Mouse (Mus musculus) adrenal gland, postnatal 4 days (tissue): ENCODE measurements around the gene Gm20532. TPM values are rescaled to one million over a fixed set of nuclear protein-coding genes. Genes with fewer than 3 reads are reported as not detected.

Source experiments
- DNase-seq, 2 experiments: peaks; one replicate each; pipeline ENCODE4 v3.0.0; 2021 to 2022; ENCODE audit warnings: low spot score in 2 of 2, mixed read lengths in 2 of 2
- total RNA-seq, 2 experiments: library from RNA; stranded (reverse); gene quantifications; 2 replicates each; pipeline ENCODE4 v1.2.3; 2021

Gm20532 gene
- total RNA-seq, 2 experiments from 2014 or later, result not detected

DNA sequence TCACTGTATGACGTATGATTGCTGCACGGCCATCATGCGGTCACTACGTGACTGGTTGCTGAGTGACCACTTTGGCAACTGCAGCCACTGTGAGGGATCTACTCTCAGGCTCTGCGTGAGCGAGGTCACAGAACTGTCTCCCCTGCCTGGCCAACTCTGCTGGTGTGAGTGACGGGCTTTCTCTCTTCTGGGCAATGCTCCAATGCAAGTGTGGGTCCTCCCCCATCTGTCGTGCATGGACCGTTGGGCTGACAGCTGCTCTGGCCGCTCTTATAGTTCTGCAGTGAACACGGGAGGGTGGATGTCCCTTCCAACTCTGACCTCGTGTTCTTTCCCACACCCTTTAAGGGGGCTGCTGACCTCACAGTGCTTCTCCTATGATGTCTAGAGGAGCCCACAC lies 13.0 kb upstream of the Gm20532 start:
- DNase-seq, result no peak

DNA sequence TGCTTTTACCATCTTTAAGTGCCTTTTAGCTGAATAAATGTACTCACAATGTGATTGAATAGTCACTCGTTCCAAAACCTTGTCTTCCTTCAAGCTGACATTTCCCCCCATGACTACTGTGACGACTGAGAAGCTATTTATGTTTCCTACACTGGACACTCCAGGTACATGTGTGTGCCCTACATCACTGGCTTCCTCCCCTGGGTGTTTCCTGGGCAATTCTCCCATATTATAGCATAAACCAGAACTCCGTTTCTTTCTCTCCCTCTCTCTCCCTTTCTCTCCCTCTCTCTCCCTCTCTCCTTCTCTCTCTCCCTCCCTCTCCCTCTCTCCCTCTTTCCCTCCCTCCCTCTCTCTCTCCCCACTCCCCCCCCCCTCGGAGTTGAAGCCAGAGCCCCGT lies 12.6 kb upstream of the Gm20532 start:
- DNase-seq, result no peak

DNA sequence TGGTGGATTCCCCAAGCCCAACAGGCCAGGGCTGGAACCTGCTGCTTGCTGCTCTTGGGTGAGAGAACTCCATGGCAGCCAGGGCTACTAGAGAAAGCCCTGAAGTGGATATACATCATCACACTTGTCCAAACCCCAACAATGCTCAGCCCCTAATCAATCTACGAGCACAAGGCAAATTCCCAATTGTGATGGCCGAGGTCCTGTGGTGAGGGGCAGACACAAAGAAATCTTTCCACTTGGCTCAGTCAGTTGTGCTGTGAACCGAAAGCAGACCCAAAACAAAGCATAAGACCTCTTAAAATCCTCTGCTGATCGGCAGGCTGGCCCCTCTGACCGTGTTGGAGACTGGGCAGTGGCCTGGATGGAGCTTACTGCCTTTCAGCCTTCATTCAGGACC lies 11.6 kb upstream of the Gm20532 start:
- DNase-seq, result no peak

DNA sequence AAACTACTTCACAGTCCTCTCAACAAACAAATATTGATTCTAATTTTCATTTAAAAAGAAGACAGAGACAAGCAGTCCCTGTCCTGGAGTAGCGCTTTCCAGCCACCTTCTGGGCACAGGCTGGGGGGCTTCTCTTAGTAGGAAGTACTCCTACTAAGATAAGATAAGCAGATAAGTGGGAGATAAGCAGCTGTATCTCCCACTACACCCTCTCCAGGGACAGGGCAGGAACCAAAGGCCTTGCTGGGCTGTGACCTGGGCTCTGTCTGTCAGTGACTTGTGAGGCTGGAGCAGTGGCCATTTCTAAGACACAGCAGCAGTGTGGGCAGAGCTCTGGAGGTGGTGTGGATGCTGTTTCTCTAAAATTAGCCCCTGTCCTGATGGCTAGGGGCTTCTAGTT lies 11.1 kb upstream of the Gm20532 start:
- no peak for DNase-seq

DNA sequence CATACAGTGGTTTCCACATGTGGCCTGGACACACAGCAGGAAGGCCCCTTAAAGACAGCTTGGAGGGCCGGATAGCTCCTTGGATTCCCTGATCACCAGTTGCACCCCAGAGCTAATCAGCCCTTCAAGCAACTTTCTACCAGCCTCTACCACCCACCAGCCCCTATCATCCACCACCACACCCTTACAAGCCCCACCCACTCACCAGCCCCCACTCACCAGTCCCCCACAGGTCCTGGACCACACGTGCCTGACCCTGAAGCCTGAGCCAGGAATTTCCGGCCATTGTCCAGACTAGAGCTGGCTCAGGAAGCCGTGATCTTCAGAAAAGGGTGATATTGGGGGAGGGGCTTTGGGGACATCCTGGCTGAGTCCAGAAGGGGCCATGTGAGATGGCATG lies 10.6 kb upstream of the Gm20532 start:
- DNase-seq, result no peak

DNA sequence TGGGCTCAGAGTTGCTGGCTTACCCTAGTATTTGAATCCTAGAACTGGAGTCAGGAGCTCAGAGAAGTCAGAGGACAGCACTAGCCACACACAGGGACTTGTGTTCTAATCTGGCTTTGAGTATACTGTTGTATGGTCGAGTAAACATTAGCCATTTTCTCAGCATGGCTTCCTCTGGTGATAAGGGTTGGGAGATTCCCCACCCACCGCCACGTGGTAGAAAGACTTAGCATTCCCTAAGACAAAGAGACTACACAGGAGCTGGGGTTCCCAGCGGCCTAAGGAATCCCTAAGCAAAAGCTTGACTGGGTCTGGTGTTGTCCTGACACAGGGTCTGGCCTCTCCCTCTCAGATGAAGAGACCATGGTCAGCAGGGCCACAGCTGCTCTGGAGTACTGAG lies 10.0 kb upstream of the Gm20532 start:
- DNase-seq, result no peak

DNA sequence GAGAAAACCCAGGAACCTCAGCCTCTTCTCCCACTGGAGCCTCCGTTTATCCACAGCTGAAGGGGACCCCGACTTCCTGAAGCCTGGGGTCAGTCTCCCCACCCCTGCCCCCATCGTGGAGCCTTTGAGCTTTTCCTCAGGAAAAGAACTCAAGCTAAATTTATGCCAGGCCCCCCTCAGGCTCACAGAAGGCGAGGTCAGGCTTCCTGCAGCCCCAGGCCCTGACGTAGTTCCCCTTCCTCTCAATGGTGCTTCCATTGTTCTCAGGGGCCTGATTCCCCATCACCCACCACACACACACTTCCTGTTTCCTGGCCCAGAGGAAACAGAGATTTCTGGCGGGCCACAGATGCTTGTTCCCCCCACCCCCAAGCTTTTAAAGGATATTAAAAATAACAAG lies 8.1 kb upstream of the Gm20532 start:
- no peak for DNase-seq

DNA sequence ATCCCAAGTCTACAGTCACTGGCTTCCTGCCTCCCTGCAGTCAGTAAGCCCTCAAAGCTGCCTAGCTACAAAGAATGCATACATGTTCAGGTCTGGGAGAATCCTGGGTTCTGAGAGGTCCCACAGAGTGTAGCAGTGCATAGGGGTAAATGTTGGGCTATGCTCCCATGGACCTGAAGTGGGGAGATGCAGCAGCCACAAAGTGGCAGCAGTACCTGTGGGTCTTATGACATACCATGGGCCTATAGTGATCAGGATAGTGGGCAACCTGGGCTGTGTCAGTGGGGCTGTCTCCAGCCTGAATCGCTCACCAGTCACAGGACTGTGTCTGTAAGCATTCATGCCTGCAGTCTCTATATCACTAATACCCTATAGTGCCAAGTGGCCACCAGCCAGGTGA lies 6.7 kb upstream of the Gm20532 start, which contains the start of gene Egfl7:
TSS of gene Egfl7 (plus strand) at position 301 of the 400 bp plus-strand sequence.
- no peak for DNase-seq

DNA sequence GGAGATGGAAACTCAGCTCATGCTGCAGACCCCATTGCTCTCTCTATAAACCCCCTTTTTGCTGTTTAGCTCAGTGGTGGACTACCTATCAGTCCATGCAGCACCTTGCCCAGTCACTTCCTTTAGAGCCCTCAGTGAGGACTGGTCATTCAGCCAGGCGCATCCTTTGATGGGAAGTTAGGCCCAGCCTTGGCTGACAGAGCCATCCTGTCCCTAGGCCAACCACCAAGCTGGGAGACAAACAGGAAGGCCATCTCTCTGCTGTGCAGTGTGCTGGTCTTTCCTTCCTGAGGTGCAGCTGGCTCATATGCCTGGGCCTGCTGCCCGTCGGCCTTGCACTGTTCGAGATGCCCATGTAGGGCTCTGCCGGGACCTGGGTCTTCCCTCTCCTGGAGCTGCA lies 5.7 kb upstream of the Gm20532 start:
- DNase-seq, result no peak

DNA sequence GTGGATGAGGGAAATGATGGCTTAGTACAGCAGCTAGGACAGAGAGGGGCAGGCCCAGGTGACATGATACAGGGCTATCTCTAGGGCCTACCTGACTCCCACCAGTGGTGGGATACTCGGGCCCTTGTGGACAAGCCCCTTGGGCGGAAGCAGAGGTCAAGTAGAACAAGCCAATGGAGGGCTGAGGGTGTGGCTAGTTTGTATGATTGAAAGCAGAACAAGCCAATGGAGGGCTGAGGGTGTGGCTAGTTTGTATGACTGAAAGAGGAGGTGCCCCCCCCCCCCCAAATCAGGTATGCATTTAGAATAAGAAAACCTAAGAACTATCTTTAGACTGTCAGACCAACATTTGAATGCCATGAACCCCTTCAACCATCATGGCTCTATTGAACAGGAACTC lies 4.2 kb upstream of the Gm20532 start:
- DNase-seq, result no peak

DNA sequence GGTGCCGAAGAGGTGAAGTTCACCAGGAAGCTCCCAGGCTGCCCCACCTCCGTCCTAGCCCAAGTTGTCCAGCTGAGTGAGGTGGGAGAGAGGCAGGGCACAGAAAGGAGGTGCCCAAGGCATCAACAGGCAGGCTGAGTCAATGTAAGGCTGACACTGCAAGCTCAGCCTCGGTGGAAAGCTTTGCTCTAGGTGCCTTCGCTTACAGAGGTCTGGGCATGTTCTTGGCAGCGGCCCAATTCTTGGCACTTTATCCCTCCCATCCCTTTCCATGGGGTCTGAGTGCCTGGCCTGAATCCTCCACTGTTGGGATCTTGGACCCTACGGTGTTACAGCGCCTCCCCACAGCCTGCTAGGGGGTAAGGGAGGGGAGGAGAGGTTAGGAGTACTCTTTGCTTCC lies 3.7 kb upstream of the Gm20532 start:
- no peak for DNase-seq

DNA sequence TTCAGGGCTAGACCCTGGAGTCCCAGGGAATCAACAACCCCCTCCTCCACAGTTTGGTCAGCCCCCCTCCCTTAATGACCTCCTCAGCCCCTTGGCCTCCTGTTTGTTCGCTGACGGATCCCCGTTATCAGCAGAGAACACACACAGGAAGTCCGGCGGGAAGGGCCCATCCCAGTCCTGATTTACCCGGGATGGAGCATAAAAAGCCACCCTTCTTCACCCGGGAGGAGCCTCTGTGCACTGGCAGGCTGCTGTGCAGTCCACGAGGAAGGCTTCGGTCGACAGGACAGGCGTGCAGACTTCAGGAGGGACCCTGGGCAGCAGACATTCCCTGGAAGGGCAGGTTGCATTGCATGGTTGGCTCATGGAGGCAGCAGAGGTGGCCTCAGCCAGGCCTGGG lies 2.8 kb upstream of the Gm20532 start:
- no peak for DNase-seq

DNA sequence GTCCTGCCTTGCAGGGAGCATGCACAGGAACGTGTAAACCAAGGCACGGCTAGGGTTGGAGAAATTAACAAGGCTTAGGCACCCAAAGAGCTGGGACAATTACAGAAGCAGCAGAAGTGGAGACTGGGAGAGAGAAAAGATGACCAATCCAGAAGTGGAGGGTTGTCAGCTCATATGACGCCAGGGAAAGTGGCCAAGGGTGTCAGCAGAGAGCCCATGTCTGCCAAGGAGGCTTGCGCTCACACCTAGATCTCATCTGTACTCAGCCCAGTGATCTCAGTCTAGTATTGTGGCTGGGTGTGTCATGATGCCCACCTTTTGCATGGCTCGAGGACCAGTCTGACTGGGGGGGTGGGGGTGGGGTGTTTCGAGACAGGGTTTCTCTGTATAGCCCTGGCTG lies 726 bp upstream of the Gm20532 start:
- no peak for DNase-seq

DNA sequence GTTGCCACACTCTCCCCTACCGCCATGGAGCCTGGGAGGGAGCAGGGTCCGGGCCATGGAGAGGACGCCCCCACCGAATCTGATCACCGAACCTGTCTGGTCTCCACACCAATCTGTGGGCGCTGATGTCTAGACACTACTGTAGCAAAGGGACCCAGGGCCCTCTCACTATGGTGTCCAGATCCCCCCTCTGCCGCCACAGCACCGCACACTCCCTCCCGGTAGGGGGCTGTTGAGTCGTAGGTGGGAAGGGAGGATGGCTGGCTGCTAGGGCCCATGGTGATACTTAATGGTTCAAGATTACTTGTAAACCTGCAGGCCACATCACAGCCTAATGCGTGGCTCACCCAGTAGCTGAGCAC lies 586 bp downstream of the Gm20532 start:
- DNase-seq, result no peak

DNA sequence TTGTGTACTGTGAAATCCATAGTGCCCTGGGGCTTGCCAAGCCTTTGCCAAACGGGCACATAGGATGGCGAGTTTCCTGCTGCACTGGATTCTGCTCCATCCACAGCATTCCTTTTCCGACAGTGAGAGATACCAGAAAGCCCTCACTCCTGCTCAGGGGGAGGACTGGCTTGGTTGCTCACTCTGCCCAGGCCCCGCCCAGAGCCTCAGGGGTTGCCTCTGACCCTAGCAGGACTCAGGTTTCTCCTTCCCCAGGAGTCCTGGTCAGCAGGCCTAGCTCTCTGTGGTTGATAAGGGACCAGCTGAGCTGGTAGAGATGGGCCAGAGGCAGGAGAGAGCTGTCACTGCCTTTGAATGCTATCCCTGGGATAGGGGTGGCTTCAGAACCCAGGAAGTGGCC lies 2.1 kb downstream of the Gm20532 start:
- no peak for DNase-seq

DNA sequence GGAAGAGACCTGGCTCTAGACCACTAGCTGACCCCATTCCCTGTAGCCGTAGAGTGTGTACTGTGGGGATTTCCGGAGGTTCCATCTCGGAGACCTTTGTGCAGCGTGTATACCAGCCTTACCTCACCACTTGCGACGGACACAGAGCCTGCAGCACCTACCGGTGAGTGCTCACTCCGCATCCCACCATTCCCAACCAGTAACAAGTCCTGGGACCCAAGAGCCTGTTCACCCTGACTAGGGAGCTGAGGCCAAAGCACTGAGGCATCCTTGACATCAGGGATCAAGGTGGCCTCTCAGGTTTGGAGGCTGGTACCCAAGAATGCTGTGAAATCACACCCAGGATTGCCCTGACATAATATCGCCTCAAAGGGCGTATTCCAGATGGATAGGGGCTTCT lies 2.8 kb downstream of the Gm20532 start:
- DNase-seq, result no peak

DNA sequence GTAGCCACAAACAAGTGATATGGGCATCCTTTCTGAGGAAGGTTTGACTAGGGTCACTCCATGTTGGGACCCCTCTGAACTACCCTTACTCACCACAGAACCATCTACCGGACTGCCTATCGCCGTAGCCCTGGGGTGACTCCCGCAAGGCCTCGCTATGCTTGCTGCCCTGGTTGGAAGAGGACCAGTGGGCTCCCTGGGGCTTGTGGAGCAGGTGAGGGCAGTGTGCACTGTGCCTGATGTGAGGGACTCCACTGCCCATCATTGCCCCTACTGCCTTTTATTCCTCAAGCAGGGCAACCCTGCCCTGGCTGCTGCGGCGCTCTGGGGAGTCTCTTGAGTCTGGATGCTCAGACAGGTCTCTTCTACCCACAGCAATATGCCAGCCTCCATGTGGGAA lies 3.8 kb downstream of the Gm20532 start:
- no peak for DNase-seq

DNA sequence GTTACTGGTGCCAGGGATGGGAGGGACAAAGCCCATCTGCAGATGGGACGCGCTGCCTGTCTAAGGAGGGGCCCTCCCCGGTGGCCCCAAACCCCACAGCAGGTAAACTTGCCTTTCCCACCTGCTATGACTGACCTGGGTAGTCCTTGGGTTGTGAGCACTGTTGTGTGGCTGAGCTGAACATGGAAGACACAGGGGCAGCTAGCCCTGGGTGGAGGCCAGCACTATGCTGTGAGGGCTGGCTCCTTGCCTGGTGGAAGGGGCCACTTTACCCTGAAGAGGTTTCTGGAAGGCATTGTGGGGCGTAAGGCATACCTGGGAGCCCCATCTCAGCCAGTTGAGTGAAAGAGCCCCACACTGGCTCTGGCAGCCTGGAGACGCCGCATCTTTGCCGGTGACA lies 4.5 kb downstream of the Gm20532 start:
- DNase-seq, result no peak

DNA sequence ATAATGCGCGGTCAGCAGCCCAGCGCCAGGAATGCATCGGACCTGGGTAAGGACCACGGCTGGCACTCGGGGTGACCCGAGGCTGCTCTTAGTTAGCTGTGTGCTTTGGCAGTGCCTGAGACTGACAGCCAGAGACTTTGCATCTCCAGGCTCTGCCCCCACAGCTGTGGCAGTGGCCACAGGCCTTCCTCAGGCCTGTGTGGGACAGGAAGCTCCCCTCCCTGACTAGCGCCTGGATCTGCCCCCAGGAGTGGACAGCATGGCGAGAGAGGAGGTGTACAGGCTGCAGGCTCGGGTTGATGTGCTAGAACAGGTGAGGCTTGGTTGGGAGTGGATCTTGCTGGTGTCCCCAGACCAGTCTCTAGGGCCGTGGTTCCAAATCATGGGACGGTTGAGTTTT lies 5.0 kb downstream of the Gm20532 start:
- DNase-seq, result no peak

DNA sequence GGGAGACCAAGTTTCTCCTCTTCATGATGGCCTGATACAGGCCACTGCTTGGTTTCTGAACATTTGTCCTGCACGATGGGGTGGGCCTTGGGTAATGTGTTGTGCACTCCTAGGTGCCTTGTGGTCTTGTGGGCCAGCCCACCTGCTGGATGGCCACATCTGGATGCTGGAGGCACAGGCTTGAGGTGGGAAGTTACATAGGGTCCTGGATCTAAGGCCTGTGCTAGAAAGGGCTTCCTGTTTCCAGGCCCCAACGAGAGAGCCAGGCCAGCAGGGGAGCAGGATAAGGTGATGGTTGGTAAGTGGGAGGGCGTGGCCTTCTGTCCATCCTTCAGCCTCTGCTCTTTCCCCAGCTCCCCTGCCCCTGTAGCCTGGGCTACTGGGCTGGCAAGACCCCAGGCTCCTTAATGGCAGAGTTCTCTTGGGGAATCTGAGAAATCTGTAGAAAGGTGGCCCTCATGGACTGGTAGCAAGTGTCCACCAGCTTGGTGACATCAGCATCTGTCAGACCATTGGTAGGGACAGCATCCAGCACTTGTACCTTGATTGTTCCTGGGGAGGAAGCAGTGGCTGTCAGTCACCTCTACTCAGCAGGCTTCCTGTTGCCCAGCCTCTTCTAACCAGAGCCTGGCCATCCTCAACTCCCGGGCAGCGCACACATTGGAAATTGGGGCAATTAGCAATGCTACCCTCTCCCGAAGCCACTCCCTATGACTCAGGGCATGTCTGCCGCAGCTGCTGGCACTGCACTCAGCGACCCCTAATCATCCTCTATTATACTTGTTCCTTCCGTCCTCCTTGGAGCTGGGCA lies 7.0 kb downstream of the Gm20532 start:
- no peak for DNase-seq

DNA sequence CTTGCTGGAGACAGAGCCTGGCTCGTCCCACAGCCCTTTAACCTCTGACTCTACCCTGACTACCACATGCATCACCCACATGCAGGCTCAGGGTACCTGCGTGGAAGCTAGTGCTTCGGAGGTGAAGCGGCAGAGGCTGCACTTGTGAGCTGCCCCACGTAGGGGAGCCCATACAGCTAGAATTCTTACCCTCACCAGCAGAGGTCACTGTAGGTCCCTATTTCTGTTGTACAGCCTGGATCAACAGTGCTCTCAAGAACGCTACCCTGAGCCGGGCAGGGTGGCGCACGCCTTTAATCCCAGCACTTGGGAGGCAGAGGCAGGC lies 7.5 kb downstream of the Gm20532 start:
- DNase-seq, result no peak

DNA sequence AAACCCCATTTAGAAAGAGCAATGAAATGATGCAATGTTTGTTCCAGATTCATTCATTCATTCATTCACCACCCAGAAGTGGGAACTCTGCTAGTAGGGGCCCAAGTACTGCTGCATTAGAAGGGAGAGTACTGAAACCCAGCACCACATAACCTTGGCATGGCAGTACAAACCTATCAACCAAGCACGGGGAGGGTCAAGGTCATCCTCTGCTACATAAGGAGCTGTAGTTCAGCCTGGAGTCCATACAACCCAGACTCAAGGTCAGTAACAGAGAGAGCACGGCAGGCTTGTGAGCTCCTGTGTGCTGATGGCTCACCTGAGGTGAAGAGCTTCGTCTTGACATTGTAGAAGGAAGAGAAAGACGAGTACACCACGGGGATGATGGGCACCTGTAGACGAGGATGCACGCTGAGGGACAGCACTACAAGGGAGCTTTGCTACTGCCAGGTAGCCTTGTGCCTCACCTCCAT lies 8.1 kb downstream of the Gm20532 start:
- no peak for DNase-seq

DNA sequence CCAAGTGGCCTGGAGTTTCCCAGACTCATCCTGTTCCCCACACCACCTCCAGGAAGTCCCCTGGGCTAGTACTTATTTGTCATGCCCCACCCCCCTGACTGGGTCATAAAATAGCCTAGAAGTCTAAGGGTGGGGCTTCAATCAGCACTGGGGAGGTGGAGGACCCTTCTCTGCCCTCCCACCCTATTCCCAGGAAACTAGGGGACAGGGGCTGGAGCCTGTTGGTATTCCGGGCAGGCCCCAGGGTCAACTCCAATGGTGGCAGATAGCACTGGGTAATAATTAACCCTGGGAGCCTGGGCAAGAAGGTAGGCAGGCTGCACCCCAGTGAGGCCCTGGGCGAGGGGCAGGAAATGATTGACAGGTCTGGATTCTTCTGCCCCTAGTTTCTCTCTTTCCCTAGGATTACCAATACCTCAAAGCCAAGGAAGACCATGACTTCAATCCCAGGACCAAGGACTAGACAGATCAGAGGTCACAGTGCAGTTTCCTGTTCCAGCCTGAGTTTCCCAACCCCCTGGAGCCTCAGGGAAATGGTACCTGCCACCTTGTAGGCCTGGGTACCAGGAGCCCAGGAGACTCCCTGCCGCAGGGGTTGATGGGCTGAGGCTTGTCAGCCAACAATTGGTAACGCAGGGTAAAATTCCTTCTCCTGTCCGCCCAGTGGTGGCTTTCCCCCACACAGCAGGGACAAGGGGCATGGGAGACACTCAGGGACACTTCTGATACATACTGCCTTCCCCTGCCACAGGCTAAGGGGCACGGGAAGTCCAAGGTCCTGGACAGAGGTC lies 8.7 kb downstream of the Gm20532 start:
- DNase-seq, result no peak
